Mouse (Mus musculus) kidney, postnatal 36 days (tissue): Measurements from ENCODE around the gene Prkd3.

Experiments used
- DNase-seq, 2 experiments: peaks; one replicate each; pipeline ENCODE4 v3.0.0; 2021 to 2022; ENCODE audit warnings: mixed read lengths in 2 of 2

Gene Prkd3

DNA sequence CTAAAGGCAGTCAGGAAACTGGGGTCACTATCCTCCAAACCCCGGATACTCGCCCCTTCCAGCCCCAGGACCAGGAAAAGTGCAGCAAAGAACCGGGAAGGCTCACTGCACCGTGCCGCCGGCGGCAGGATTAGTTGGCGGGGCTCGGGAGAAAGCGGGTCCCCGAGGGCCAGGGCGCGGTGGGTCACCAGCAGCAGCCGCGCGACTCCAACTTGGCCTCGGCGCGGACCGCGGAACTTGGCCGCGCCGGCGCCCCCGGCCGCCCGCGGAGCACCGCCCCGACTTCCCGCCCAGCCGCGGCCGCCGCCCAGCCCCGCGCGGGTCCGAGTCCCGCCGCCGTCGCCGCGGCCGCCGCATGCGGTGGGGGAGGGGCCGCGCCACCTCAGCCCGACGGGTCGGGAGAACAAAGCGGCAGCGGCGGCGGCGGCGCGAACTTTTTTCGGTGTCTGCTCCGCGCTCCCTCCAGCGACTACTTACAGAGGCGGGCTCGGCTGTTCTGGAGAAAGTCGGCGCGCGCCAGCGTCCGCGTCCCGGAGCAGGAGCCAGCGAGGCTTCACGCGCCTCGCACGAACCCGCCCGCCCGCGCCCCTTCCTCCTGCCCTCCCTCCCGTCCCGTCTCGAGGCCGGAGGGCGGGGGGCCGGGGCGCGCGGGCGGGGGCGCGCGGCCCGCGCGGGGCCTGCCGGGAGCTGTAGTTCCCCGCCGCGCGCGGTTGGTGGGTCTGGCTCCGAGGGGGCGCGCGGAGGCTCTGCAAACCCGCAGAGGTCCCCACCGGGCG lies at the start of gene Prkd3:
Gene Prkd3 (minus strand): TSS at position 609 of the 776 bp plus-strand sequence.
- peak; percentile 54 to 80 for DNase-seq

DNA sequence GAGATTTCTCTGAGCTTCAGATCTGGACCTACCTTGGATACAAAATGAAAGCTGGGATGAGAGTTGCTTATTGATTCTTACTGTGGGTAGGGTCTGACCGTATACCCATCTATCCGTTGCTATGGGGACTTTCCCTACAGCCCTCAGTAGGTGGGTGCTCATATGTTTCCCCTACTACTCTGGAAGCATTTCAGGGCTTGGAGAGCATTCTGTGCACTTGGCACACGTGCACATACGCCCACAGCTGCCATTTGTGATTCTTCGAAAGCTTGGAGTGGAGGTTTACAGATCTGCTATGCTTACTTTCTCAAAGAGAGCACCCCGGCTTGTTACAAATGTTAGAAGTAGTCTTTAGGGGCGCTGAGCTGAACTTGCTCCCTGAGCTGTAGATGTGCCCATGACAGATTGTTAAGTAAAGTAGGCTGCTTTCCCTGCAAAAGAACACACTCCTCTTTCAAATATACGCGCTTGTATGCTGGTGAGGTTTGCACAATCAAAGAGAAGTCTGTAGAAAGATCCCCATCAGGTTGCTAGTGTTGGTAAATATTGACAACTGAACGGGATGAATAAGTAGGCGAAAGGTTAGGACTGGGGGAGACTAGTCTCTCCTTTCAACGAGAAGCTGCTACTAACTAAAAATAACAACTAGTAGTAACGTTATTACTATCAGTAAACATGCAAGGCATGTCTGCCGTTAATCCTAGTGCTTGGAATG lies 49.3 kb upstream of the Prkd3 start:
- no peak for DNase-seq

DNA sequence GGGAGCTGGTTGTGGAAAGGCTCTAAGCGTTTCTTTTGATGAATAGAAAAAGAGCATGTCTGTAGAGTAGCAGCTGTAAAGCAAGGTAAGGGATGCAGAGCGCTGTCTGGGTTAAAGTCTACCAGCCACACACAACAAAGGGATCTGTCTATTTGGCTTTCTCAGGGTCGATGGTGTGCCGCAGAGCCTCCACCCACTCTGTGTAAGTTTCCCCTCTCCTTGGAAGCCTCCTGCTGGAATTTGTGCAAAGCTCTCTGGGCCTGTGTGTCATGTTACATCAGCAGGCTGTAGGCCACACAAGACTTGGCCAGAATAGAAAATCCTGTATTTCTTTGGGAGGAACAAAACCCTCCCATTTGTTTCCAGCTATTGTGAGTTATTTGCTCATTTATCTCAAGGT lies 48.4 kb upstream of the Prkd3 start:
- DNase-seq: no peak

DNA sequence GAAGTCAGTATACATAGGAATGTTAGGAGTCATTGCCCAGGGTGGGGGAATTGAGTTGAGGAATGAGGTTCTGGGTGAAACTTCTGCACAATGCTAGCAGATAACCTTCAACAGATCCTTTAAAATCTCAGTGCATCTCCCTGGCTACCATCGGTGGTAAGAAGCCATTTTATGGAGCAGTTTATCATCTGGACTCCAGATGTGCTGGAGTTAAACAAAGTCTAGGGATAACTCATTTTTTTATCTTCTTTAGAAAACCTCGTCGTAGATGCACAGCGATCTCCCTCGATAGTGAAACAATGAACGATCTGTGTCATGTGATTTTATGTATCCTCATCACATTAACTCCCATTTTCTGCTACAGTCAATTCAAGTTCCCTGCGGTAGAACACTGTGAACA lies 48.0 kb upstream of the Prkd3 start:
- DNase-seq: no peak

DNA sequence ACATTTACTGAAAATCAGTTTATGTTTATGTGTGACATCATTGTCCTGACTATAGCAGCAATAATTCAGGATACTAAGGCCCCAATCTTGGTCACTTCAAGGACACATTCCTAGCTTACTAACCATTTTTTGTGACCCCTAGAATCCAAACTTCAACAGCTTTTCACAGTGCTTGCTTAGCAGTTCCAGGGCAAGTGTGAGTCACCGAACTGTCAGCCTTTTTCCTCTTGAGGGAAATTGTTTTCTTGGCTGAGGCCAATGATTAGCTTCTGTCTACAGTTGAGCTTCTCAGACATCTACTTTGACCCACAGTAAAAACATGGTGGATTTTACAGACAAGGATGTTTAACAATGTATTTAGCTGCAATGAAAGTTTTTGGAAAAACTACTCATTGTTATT lies 43.6 kb upstream of the Prkd3 start:
- no peak for DNase-seq

DNA sequence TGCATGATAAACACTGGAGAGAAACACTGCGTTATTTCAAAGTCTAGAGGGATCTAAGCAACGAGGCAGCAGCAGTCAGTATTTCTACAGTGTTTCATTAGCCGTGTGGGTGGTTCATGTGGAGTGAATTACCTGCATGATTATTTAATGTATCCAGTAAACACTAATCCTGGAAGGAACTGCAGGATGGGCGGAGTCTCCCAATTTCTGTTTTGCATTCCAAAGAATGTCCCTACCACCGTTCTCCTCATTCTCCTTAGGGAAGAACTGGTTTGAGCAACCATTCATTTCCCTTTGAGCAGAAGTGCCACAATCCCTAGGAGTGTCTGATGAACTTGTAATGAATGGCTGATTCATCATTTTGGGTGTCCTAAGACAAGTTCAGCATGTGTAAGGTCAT lies 39.6 kb upstream of the Prkd3 start:
- DNase-seq: no peak

DNA sequence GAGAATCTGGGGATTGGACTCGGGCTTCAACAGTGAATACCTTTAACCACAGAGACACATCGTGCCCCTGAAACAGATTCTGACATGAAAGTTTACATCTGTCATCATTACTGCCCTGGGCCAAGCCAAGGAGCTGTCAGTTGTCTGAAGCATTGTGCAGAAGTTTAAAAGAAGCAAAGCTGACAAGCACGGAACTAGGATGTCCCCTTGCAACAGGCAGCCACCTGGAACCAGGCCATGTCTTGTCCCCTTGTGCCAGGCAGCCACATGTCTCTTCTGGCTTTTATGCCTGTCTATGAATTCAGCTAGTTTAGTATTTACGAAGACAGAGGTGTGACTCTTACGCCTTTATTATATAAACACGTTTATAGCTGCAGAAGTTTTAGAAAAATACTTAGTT lies 37.7 kb upstream of the Prkd3 start:
- DNase-seq: no peak

DNA sequence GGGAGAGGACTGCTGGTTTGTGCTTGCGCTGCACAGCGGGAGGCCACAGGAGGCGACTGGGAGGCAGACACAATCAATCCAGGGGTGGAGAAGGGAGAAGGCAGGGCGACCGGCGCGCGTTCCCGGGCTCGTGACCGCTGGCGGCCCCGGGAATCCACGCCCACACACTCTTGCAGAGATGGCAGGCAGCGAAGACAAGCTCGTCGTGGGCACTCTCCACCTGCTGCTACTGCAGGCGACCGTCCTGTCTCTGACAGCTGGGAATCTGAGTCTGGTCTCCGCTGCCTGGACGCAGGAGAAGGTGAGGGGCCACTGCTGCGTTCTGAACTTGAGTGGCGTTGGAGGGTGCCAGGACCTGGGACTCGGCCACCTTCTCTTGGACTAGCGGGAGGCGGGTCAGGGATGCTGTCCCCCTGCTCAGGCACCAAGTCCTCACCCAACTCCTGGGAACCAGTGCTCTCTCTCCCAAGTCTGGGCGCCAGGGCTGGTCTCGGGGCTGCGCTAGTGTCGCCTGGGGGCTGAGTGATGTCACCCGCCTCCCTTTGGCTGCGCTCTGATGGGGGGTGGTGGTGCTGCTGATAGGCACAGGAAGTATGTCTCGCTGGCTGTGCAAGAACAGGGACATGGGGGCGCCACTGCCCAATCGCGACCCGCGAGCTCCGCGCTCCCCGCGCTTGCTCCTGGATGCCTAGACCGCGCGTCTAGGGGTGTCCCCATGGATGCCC lies 31.6 kb upstream of the Prkd3 start:
- peak; percentile 34 to 67 for DNase-seq

DNA sequence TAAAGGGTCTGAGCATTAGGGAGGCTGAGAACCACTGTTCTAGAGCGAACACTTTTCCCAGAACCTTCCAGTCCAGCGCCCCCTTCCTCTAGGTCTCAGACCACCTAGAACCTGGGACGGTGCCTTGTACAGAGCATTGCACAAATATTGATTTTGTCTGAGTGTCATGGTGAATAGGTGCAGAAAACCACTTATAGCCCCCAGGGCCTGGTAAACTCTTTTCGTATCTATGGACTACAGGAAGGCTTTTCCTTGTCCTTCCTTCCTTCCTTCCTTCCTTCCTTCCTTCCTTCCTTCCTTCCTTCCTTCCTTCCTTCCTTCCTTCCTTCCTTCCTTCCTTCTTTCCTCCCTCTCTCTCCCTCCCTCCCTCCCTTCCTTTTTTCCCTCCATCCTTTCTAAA lies 31.0 kb upstream of the Prkd3 start, which contains the start of gene Qpct:
Gene Qpct (plus strand): TSS at position 301 of the 400 bp plus-strand sequence.
- DNase-seq: no peak

DNA sequence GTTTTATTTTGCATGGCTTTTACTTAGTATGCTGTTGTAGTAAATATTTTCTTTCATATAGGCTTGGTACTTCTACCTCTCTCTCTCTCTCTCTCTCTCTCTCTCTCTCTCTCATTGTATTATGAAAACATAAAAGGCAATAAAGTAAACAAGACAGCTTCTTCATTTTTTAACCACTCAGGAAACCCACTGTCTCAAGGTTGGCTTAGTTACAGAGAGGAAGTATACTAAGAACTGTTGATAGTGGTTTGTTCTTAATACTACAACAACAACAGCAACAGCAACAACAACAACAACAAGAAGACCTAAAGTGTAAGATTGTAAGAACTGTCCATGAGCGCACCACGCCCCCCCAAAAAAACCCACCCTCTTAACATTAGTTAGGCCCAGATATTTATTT lies 23.1 kb upstream of the Prkd3 start:
- no peak for DNase-seq

DNA sequence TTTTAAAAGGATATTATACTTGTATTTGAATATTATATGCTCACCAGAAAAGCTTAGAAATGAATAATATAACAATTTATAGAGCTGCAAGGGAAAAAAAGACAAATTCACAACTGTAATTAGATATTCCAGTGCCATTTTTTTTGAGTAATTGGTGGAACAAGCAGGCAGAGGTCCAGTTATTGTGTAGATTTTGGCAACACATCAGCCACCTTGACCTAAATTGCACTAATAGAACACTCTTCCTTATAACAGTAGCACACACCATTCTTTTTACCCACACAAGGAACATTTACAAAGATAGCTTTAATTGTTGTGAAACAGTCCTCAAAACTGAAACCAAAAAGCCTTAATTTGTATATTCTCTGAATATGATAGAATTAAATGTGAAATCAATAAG lies 19.0 kb upstream of the Prkd3 start:
- DNase-seq: no peak

DNA sequence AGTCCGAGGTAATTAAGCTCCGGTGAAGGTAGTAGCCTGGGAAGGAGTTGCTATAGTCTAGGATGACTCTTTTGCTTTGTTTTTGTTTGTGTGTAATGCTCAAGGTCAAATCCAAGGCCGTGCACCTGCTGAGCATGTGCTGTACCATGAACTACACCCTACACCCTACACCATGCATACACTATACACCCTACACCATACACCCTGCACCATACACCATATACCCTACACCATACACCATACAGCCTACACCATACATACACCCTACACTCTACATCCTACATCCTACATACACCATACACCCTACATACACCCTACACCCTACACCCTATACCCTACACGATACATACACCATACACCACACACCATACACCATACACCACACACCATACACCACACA lies 12.2 kb upstream of the Prkd3 start:
- DNase-seq: no peak

DNA sequence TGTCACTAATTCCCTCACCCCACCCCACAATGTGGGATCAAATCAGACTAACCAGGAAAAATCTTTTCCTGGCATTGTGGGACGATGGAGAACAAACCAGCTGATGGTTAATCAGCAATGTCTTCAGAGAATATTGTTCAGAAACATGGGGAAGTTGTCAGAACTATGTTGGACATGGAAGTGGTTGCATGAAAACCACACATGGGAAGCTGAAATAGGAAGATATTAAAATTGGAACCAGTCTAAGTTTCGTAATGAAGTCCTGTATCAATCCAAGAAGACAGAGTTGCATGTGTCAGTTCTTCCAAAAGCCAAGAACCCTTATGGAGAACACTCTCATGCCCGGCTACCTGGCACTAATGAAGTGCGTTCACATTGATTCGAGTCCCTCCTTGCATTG lies 11.0 kb upstream of the Prkd3 start:
- DNase-seq: no peak

DNA sequence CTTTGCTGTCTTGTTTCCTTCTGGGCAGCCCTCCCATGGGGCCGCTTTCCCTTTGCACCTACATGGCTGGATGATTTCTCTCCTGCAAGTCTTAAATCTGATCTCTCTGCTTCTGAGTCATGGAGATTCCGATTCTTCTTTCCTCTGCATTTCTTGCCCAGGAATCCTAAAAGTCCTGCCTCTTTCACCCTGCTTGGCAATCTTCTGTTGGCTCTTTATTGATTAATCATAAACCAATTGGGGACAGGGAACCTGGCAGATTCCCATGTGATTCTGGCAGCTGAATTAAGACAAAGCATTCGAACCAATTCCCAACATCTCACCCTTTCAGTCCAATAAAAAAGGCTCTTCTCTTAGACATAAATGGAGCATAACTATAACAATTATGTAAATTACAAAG lies 8.6 kb upstream of the Prkd3 start:
- DNase-seq: no peak

DNA sequence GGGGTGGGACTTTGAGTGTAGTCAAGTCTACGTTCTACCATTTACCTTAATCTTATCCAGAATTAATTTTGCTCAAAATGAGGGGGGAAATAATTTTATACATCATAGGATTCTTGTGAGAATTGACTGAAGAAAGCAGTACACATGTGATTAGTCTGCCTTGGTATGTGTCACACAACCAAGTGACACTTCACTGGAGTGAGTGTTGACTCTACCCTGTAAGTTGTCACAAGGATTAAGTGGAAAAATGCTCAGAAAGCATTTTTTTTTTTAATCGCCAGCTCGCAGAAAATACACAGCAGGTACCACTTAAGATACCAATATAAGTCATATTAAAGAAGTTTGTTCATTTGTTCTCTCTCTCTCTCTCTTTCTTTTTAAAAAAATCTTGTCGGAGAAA lies 3.9 kb upstream of the Prkd3 start:
- no peak for DNase-seq

DNA sequence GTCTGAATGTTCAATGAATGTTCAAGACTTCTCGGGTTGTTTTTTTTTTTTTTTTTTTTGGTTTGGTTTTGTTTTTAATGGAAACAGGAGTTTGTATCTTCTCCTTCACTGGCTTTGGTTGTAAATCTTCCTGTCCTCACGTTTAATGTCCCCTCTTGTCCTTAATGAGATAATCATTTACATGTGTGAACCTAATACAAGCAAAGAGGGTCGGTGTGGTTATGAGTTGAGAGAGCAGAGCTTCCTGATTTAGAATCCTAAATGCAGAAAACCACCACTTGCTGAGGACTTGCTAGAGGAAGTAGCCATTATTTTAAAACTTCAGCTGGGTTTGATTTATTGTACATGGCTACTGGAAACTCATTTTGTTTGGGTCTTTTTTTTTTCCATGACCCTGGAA lies 2.1 kb upstream of the Prkd3 start:
- DNase-seq: no peak

DNA sequence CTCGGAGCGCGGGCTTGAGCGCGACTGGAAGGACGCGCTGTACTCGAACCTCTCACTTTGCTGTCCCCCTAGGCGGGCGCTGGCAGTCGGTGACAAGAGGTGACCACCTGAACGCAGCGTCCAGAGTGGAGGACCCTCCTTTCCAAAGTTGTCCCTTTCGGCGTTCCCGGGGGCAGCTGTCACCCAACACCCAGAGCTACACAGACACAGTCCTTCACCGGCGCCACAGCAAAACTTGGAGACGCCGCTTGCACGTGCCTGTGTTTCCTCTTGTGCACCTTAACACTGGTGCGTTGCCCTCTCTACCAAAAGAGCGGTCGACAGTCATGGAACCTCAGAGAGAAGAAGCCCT lies 344 bp upstream of the Prkd3 start:
- peak in 1 of 2 experiments; percentile 21 for DNase-seq

DNA sequence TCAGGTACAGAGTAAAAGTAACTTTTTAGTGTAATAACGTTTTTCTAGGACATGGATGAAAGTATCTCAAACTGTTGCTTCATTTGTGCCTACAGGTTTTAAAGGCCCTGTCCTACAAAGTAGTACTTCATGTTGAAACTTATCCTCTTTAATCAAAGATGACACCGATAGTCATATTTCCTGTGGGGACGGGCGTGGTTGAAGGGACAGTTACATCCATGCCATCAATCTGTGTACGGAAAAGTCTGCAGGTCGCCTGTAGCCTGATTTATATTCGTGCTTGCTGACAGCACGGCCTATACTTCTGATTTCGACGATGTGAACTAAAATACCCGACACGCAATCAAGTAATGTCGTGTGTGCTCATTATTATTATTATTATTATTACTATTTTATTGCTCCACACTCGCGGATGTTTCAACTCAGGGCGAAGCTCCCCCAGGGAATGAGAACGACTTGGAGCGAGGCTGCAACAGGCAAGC lies 849 bp downstream of the Prkd3 start:
- DNase-seq: peak; percentile 29 to 35

DNA sequence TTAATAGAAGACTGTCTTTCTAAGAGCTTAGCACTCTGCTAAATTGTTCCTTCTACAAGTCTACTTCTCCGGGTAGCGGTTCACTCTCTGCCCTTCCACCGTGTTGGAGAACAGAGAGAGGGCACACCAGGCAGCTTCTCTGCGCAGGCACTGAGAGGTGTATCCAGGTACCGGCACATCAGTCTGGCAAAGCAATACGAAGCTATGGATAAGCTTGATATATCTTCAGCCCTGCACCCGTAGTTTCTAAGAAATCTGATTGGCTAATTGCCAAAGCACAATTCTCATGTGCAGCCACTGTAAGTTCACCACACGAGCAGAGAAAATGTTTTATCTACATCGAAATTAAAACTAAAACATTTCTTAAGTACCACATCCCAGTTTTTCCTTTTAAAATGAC lies 2.2 kb downstream of the Prkd3 start:
- peak in 1 of 2 experiments; percentile 21 for DNase-seq

DNA sequence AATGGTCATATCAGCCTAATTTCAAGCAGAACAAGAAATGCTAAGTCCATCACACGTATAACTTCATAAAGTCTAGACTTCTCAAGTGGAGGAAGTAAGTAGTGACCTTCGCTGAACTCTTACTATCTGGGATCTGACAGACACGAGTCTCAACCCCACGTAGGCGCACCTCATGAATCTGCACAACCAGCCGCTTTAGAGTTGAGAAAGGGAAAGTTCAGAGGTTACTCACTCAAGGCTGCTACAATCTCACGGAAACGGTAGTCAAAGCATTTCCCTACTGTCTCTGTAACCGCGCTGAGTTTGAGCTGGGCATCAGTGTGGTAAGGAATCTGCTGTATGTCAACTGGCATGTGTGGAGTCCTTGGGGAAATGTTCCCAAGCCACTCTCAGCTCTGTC lies 4.8 kb downstream of the Prkd3 start:
- DNase-seq: no peak

DNA sequence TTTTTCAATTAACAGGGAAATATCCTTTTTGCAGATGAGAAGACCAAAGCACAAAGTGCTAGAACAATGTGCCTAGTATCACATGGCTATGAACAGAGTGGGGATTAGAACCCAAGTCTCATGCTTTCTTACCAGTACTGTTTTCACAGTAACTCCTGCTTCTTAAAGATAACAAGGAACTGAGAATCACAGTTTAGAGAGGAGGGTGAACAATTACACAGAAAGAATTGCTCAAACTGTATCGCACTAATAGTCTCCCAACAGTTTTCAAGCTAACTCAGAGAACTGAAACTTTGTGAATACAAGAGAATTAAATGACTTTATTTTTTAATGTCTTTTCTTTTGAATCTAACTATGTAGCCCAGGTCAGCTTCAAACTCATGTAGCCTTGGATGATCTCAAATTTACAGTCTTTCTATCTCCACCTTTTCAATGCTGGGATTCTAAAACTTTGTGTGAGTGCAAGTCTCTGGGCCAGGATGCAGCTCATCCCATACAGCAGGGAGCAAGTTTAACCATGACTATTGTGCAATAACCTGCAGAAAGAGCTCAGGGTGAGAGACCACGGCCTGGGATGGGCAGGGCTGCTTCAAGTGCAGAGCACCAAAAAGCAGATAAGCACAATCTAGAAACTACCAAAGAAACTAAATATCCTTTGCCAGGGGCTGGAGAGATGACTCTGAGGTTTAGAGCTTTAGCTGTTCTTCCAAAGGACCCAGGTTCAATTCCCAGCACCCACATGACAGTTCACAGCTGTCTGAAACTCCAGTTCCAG lies 5.5 kb downstream of the Prkd3 start:
- DNase-seq: no peak

DNA sequence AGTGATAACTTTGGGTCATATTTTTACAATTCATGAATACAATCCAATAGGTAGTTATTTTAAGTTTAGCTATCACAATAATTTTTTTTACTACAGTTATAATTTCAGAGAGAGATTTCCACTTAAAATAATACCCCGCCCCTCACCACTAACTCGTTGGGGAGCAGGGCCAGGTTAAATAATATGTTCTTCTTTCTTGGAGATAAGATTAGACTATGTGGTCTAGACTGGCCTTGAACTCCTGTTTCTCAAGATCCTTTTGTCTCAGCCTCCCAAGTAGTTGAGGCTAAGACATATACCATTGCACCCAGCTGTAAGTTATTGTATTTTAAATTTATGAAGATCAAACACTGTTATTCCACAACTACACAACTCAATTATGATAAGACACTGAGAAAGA lies 7.0 kb downstream of the Prkd3 start:
- no peak for DNase-seq

DNA sequence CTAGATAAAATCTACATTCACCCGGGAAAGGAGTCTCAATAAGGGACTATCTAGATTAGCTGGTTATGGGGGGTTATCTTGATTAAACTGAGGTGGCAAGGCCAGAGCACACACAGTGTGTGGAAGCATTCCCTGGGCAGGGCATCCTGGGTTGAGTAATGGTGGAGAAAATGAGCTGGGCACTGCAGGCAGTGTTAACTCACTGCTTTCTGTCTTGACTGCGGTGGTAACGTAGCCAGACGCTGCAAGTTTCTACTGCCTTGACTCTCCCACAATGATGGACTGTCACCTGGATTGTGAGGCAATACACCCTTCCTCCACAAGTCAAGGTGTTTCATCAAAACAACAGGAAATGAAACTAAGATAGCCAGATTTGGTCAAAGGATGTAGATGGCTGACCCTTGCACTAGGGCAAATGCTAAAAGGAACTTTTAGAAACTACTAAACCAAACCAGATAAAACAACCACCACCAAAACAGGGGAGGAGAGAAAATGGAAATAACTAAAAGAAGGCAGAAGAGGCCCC lies 20.8 kb downstream of the Prkd3 start:
- DNase-seq: no peak
